ENCODE assay signal across 8 mouse cellular contexts in genomic region chr4:81563574-81563973, GRCm38 (mm10).
DNase-seq lines count a peak whose midpoint lies in the region.

No protein-coding gene starts in this region.

- DNase-seq in cerebellum, postnatal 25 days = peak; percentile 37 to 40
- no peak for DNase-seq in cerebellum, adult 11-12 months
- peak; percentile 7 for DNase-seq in kidney, postnatal 14 days
- DNase-seq in kidney, adult 8-10 months = no peak
- DNase-seq in frontal cortex, postnatal 36 days (ENCODE audit: low spot score in 2 of 2) = peak; percentile 69 to 73
- peak; percentile 53 for DNase-seq in lung, postnatal 25 days (ENCODE audit: low spot score)
- no peak for DNase-seq in urinary bladder, adult 2 months (ENCODE audit: low spot score)
- no peak for DNase-seq in thymus, adult 18-20 months

Comparison
In these comparisons a context has a peak if more than half of its experiments do, and no peak if none do; other contexts are left out.
1. DNase-seq: peak in cerebellum, postnatal 25 days (2 of 2), kidney, postnatal 14 days (single experiment), frontal cortex, postnatal 36 days (2 of 2) and lung, postnatal 25 days (single experiment); none in cerebellum, adult 11-12 months (single experiment), kidney, adult 8-10 months (0 of 2), urinary bladder, adult 2 months (single experiment) and thymus, adult 18-20 months (0 of 2).